Mouse (Mus musculus) heart, postnatal 0 days (tissue): Measurements from ENCODE around the gene Chil1. TPM values are rescaled to one million over a fixed set of nuclear protein-coding genes. Genes with fewer than 3 reads are reported as not detected.

Experiments
- ATAC-seq: fragments of 200-750 bp; cut with Nextera tagmentation; 2 replicates; pipeline ENCODE4 v1.8.0; 2017; ENCODE audit warnings: low read depth, moderate number of reproducible peaks, moderate library complexity; ENCODE audit not compliant: insufficient read depth
- DNase-seq: peaks from one replicate; pipeline ENCODE4 v3.0.0-alpha.2; 2016; ENCODE audit warnings: low spot score
- H3K27ac ChIP-seq: fragments of 300-500 bp; sonication (generic); 2 replicates; pipeline ENCODE4 v1.5.1; 2014; ENCODE audit warnings: low read depth, mild to moderate bottlenecking
- H3K27me3 ChIP-seq: fragments of 300-500 bp; sonication (generic); 2 replicates; pipeline ENCODE4 v1.6.1; 2014; ENCODE audit warnings: low read length, mixed read lengths; ENCODE audit not compliant: control insufficient read depth, insufficient read depth
- H3K36me3 ChIP-seq: fragments of 300-500 bp; sonication (generic); replicated peaks from 2 replicates; pipeline ENCODE4 v1.6.1; 2014; ENCODE audit warnings: low read length, mixed read lengths; ENCODE audit not compliant: control insufficient read depth, insufficient read depth
- H3K4me1 ChIP-seq: fragments of 300-500 bp; sonication (generic); 2 replicates; pipeline ENCODE4 v1.6.1; 2014; ENCODE audit warnings: antibody characterized with exemption; ENCODE audit not compliant: control insufficient read depth, insufficient read depth
- H3K4me2 ChIP-seq: fragments of 300-500 bp; sonication (generic); 2 replicates; pipeline ENCODE4 v1.6.1; 2014; ENCODE audit warnings: low read depth, mild to moderate bottlenecking, low read length, moderate library complexity
- H3K4me3 ChIP-seq: fragments of 300-500 bp; sonication (generic); 2 replicates; pipeline ENCODE4 v1.5.1; 2014; ENCODE audit warnings: low read depth, low read length
- H3K9ac ChIP-seq: fragments of 300-500 bp; sonication (generic); replicated peaks from 2 replicates; pipeline ENCODE4 v1.6.1; 2014; ENCODE audit warnings: low read depth, low read length, mixed read lengths
- H3K9me3 ChIP-seq: fragments of 300-500 bp; sonication (generic); replicated peaks from 2 replicates; pipeline ENCODE4 v1.6.1; 2016; ENCODE audit warnings: low read length; ENCODE audit not compliant: control insufficient read depth
- CTCF ChIP-seq: IDR thresholded peaks from 2 replicates; pipeline ENCODE4 v1.5.1; 2016; ENCODE audit warnings: antibody characterized with exemption, control low read depth, low read depth
- EP300 ChIP-seq: IDR thresholded peaks from 2 replicates; pipeline ENCODE4 v1.6.1; 2016; ENCODE audit warnings: antibody characterized with exemption, low read depth
- WGBS: fragments of 180-500 bp; shearing (Covaris S2); extraction: QIAGEN DNeasy Blood & Tissue Kit; methylation state at CpG from one replicate; pipeline ENCODE4 v1.1.7; 2014; 5-methylcytosine and 5-hydroxymethylcytosine counted together
- polyA plus RNA-seq: library from polyadenylated mRNA; unstranded; fragments of >200 nt; fragmentation: Nextera tagmentation; extraction: Ambion mirVana; gene quantifications from 2 replicates; pipeline ENCODE4 v1.2.1, GENCODE M21; 2015
- total RNA-seq: library from RNA; depleted of rRNA; stranded (reverse); fragments of >200 nt; gene quantifications from 2 replicates; pipeline ENCODE4 v1.2.3, GENCODE M21; 2014; ENCODE audit warnings: low replicate concordance

Gene Chil1
- total and polyA plus RNA-seq, 2 experiments from 2014 or later: 0.59 to 0.69 TPM

DNA sequence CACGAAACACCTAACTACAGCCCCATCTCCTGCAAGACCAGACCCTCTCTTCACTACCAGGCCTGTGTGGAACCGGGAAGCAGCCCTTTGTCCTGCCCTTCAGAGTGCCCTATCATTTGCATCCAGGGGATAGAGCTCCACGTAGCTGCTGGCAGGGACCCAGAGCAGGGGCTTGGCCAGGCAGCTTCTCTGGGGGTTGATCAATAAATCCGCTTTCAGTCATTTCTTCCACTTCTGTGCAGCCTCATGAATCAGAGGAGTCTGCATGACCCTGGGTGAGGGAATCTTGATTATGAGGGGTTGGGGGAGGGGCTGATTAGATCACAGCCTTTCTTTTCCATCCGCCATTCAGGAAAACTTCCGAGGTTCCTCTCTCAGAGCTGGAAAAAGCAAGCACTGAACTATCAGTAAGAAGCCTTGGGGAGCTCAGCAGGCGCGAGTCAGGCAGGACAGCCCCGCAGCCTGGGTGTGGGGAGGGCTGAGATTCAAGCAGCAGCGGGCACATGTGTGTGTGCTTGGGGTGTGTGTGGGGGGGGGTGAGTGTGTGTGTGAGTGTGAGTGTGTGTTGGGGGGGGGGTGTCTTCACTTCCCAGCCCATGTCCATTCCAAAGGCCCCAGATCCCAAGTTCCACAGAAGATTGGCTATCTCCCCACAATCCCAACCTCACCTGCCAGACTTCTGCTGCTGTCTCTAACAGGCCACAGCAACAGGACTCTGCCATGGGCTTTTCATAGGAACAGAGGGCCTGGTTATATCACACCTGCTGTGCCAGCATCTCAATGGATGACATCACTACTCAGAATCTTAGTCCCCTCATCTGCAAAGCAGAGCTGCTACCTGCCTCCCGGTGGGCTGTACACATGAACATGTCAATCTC, 34.0 kb downstream of the Chil1 start:
- H3K4me1 ChIP-seq: peaks cover 25% of the 10 kb centered on the region
- DNase-seq (no peak), ATAC-seq (no peak)
- H3K27me3 ChIP-seq: no peaks in the 10 kb centered on the region
- no peaks in the 10 kb centered on the region for H3K9me3 ChIP-seq
- no peak overlapping the region for H3K27ac ChIP-seq
- TF ChIP-seq EP300 (no peak), CTCF (no peak)
- WGBS: 46% methylated on average over 11 of the region's 11 CpGs
- H3K36me3 ChIP-seq: no peaks in the 10 kb centered on the region
- H3K9ac ChIP-seq: no peak overlapping the region
- no peak overlapping the region for H3K4me2 ChIP-seq
- no peak overlapping the region for H3K4me3 ChIP-seq

DNA sequence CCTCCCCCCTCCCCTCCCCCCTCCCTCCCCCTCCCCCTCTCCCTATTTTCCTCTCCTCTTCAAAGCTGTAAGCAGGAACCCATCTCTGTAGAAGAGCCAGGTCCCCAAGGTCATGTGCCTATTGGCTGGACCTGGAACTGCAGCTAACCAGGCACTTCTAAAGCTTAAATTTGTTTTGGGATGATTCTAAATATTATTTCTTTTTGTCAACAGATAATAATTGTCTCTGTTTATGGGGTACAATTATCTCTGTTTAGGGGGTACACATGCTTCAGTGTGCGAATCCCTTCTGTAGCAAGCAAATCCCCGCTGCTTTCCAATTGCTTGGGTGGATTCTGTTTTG, 34.6 kb downstream of the Chil1 start:
- 94% methylated on average over 2 of the region's 2 CpGs for WGBS

DNA sequence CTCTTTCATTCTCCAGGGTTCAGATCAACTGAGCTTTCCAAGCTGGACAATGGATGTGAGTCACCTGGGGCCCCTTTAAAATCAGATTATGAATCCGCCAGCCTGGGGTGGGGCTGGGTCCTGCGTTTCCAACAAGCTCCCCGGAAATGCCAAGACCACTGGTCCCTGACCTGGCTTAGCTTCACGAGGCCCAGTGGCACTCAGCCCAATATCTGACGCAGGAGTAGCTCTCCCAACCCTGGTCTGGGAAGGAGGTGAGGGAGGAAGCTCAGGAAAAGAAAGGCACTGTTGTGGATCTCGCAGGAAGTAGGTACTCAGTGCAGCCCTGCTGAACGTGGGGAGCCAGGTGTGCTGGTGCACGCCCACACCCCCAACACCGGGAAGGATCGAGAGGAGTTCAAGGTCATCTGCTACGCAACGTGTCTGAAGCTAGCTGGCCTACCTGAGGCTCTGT, 35.1 kb downstream of the Chil1 start:
- Histone ChIP-seq H3K9me3 (no peaks in the 10 kb centered on the region), H3K27ac (no peak overlapping the region), H3K27me3 (no peaks in the 10 kb centered on the region), H3K4me2 (no peak overlapping the region), H3K9ac (no peak overlapping the region), H3K4me1 (peaks cover 30% of the 10 kb centered on the region), H3K4me3 (no peak overlapping the region), H3K36me3 (no peaks in the 10 kb centered on the region)
- DNase-seq (no peak), ATAC-seq (no peak)
- no peak for TF ChIP-seq CTCF
- no peak for TF ChIP-seq EP300
- 54% methylated on average over 12 of the region's 12 CpGs for WGBS

More for the DNA sequence above, 34.6 kb downstream of the Chil1 start:
- Histone ChIP-seq H3K4me1 (peaks cover 29% of the 10 kb centered on the region), H3K4me2 (no peak overlapping the region), H3K36me3 (no peaks in the 10 kb centered on the region), H3K27ac (no peak overlapping the region), H3K27me3 (no peaks in the 10 kb centered on the region), H3K9me3 (no peaks in the 10 kb centered on the region), H3K4me3 (no peak overlapping the region), H3K9ac (no peak overlapping the region)
- TF ChIP-seq EP300 (no peak), CTCF (no peak)
- DNase-seq: no peak
- ATAC-seq: no peak

DNA sequence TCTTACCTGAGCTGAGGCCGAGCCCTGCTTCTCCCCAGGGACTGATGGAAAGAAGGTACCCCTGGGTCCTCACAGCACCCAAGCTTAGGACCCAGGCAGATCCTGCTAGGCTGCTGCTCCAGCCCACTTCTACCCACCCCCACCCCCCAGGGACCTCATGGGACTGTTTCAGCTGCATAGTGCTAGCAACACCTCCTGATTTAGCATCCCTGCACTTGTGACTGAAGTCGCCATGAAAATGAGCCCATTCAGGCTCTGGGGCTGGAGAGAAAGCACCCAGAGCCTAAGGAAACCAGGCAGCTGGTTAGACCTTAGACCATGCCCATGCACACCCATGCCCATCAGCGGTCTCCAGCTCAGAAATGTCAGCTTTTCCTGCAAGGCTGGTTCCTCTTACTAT, 36.0 kb downstream of the Chil1 start:
- Histone ChIP-seq H3K4me2 (no peak overlapping the region), H3K27me3 (no peaks in the 10 kb centered on the region), H3K27ac (no peak overlapping the region), H3K4me1 (peaks cover 32% of the 10 kb centered on the region), H3K4me3 (no peak overlapping the region), H3K36me3 (no peaks in the 10 kb centered on the region), H3K9me3 (no peaks in the 10 kb centered on the region), H3K9ac (no peak overlapping the region)
- TF ChIP-seq EP300 (no peak), CTCF (no peak)
- DNase-seq: no peak
- WGBS: 79% methylated on average over 3 of the region's 3 CpGs
- ATAC-seq: no peak

DNA sequence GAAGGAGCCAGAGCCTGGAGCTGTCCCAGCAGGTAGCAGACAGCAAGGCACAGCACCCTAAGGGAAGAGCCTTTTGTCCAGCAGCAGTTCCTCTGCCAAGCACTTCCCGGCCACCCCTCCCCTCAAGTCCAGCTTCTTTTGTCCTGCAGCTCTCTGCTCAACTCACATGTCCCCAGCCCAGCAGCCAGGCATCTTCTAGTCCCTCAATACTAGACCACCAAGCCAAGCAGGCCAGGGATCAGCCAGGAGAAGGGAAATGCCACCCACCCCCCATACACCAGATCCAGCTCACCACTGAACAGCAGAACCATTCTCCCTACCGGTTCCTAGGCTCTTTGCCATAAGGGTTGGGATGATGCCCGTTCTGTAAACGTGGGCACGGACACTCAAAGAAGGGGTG, 37.6 kb downstream of the Chil1 start:
- no peaks in the 10 kb centered on the region for H3K9me3 ChIP-seq
- no peaks in the 10 kb centered on the region for H3K36me3 ChIP-seq
- no peak overlapping the region for H3K4me2 ChIP-seq
- ATAC-seq (no peak), DNase-seq (no peak)
- no peak overlapping the region for H3K27ac ChIP-seq
- TF ChIP-seq EP300 (no peak), CTCF (no peak)
- 79% methylated on average over 5 of the region's 5 CpGs for WGBS
- H3K4me1 ChIP-seq: peaks cover 44% of the 10 kb centered on the region
- no peak overlapping the region for H3K4me3 ChIP-seq
- no peaks in the 10 kb centered on the region for H3K27me3 ChIP-seq
- no peak overlapping the region for H3K9ac ChIP-seq

DNA sequence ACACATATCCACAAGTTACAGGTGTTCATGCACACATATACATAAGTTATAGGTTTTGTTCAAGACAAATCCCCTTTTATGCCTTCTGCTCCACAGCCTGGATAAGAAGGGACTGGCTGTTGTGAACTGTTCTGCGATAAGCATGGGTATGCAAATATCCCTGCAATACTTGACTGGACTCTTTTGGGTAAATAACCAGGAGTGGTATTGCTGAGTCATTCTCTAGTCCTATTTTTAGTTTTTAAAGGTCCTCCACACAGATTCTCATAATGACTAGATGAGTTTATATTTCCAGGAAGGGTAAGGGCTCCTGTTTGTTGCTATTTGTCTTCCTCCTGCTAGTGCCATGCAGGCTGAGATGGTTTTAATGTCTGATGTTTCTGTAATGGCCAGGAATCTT, 39.2 kb downstream of the Chil1 start:
- peaks cover 37% of the 10 kb centered on the region for H3K4me1 ChIP-seq
- H3K27me3 ChIP-seq: no peaks in the 10 kb centered on the region
- H3K4me2 ChIP-seq: no peak overlapping the region
- H3K4me3 ChIP-seq: no peak overlapping the region
- ATAC-seq (no peak), DNase-seq (no peak)
- H3K9ac ChIP-seq: no peak overlapping the region
- H3K27ac ChIP-seq: peak overlapping the region; percentile 85
- 54% methylated on average over 1 of the region's 1 CpGs for WGBS
- TF ChIP-seq EP300: no peak
- TF ChIP-seq CTCF: no peak
- H3K9me3 ChIP-seq: no peaks in the 10 kb centered on the region
- no peaks in the 10 kb centered on the region for H3K36me3 ChIP-seq
